Mouse (Mus musculus): ENCODE data around the gene Man1a2. TPM values are rescaled to one million over a fixed set of nuclear protein-coding genes. Genes with fewer than 3 reads are reported as not detected.
A peak's percentile ranks its signal among the peaks of the same experiment; 100 is the strongest.

Man1a2 gene
- total RNA-seq, 2 experiments from 2014 or later, result 49.2 to 62.5 TPM

DNA sequence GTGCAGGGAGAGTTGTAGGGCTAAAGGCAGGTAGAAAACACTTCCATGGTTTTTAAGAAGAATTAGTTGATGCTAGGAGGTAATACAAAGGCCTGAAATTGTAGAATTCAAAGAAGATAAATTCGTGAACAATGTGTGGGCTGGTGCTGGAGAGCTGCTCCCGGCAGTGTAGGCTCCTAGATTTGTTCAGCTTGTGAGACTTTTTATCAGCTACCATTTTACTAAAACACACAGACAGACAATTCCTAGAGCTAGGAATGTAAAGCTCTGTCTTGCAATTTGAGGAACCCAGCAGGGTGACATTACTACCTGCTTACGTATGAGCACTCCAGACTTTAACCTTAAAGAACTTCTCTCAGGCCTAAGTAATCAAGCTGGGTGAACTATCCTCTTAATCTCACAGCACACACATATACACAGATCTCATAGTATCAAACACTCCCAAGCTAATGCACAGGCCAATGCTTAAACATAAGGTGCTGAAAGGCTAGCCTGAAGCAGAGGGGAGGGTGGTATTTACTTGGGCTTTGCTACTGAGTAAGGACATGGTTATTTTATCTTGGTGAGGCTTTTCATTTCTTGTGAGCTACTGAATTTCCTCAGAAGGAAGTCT lies 112.6 kb downstream of the Man1a2 start:
- ATAC-seq (replicated peaks; ENCODE audit: low FRiP score, poor library complexity, severe bottlenecking), result no peak

DNA sequence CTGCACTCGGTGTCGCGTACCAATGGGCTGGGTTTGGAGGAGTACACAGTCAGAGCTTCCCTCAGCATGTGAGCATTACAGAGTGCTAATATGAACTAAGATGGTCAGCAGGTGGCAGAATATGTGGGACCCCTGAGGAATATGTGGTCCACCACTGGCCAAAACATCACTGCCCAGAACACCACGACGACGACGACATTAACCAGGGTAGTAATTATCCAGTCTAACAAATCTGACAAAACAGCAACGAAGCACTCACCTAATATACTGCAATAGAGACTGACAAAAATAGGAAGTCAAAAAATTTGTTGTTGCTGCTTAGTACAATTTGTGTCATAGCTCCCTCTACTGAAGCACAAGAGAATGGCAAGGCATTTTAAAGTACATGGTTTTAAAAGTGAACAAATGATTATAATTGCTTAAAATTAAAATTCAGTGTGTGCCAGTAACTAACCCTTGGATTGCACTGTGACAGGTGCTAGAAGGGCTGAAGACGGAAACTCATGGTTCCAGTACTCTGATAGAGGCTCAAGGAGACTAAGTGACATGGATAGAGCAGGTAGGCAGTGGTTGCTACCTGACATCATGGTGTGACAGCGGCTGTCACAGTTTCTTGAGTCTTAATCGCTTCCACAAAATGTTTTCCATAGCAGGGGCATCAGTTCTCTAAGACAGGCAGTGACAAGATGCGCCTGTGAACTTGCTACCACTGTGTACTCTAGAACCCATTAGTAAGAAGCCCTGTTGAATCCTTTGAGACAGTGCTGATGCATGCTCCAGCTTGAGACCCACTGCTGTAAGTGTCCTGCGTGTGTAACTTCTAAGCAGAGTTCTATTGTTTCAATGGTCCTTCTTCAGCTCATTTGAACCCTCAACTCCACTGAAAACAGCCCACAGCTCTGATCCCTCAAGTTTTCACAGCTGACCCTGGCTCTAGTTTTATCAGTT lies 116.6 kb downstream of the Man1a2 start:
- peak; percentile 60; the same call in 1 of the 2 replicates for ATAC-seq (replicated peaks; ENCODE audit: low FRiP score, poor library complexity, severe bottlenecking)

DNA sequence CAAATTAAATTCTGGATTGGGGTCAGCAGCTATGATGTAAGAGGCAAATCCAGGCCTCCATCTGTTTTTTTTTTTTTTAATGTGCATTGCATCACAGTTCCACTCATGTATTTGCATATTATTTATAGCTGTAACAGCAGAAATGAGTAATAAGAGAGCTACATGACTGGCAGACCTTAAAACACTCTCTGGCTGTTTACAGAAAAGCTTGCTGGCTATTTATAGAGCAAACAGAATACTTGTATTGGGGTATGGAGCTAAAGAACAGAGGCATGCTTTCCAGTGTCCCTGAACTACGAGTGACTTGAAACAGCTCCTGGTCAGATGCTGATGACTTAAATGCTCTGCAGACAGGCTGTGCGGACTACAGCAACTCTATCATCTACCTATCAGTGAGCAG lies 121.7 kb downstream of the Man1a2 start:
- ATAC-seq (replicated peaks; ENCODE audit: low FRiP score, poor library complexity, severe bottlenecking), result no peak

DNA sequence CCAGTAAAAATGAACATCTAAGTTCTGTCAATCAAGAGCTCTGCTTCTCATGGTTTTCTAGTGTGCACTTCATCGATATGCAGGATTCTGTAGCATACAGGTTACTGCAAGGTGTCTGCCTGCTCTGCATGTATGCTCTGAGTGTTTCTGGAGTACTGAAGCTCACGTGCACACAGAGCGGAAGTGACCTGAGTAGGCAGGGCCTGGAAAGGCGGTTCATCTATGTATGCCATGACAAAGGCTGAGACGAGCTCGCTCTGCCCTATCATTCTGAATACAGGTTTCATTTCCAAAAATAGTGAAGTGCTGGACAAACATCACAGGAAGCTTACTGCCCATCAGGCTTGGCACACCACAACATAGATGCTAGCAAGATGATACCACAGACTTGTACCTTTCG lies 122.8 kb downstream of the Man1a2 start:
- no peak for ATAC-seq (replicated peaks; ENCODE audit: low FRiP score, poor library complexity, severe bottlenecking)

DNA sequence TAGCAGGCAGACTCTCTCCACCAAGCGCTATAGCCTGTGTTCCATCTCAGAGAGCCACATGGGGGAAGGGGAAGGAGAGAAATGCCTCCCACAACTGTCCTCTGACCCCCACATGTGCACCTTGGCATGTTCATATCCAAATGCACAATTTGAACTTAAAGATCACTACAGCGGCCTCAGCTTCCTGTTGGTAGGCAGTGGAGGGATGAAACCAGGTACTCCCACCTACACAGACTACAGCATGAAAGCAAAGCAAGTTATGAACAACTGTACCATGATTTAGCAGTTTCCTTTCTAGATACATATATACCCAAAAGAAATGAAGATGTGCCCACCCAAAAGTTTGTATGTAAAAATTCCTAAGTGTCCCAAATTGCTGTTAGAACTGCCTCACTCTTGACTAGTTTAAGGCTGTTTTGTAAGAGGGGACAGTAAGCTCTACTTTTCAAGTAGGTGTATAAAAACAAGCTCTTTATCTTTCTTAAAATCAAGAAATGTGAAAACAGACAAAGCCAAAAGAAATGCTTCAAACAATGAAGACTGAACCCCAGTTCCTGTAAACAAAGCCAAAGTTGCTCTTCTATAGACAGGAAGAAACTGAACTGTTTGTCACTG lies 123.6 kb downstream of the Man1a2 start:
- ATAC-seq (replicated peaks; ENCODE audit: low FRiP score, poor library complexity, severe bottlenecking), result no peak

DNA sequence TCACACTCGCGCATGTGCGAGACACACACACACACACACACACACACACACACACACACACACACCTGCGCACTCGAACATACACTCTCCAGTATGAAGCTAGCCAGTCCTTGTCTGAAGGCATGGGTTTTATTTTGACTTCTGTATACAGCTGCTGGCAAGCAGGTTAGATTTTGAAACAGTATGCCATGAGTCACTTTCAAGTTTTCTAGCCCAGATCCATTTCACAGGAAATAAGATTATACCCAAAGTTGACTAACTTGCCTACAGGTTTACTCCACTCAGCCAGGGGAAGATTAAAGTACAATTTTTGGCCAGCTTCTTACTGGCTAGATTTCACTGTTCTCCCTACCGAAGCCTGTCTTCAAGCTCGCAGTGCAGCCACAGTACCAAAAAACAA lies 125.9 kb downstream of the Man1a2 start:
- no peak for ATAC-seq (replicated peaks; ENCODE audit: low FRiP score, poor library complexity, severe bottlenecking)

DNA sequence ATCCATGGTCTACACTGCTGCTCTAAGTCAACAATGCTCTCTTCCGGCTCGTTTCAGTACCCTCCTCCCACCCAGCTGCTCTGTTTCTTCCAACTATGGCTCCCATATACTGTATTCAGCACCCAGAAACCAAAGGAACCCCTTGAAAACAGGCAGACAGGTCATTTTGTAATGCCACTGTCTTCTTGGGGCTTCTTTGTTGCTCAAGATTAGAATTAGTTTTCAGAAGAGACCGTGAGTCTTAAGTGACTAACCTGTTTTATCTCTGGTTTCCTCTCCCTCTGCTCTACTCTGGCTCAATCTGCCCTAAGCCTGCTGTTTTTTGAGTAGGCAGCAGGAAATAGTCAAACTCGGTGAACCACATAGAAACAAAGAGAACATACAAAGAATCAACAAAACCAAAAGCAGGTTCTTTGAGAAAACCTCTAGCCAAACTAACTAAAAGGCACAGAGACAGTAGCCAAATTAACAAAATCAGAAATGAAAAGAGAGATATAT lies 127.0 kb downstream of the Man1a2 start:
- no peak for ATAC-seq (replicated peaks; ENCODE audit: low FRiP score, poor library complexity, severe bottlenecking)

DNA sequence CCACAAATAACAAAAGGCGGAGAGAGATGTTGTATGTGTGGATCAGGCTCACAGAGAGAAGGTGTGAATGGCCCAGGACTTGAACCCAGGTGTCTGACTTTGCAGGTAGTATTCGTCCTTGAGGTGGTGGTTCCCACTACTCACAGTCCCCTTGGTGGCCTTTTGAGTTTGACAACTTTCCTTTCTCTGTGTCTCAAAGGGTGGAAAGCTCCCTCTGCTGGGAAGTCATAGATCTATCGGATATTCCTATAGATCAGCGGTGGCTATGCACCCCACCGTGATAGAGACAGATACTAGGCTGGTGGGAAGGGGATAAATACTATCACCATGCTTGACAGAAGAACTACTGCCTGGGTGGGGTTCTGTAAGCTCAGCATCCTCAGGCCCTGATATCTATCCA lies 130.5 kb downstream of the Man1a2 start:
- 0 out of 2 replicates have a peak, but pooled peaks have one; percentile 13 for ATAC-seq (replicated peaks; ENCODE audit: low FRiP score, poor library complexity, severe bottlenecking)

DNA sequence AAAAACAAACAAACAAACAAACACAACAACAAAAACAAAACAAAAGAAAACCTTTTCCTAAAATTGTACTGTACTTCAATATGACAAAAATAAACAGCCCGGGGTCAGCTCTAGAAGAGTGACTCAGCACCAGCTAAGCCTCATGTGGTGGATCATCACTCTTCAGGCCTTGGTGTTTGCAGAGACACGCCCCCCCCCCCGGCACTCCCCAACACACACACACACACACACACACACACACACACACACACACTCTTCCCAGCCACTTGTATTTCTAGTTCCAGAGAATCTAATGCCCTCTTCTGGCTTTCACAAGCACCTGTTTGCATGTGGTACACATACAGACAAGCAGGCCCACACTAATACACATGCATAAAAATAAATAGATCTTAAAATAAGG lies 133.1 kb downstream of the Man1a2 start:
- ATAC-seq (replicated peaks; ENCODE audit: low FRiP score, poor library complexity, severe bottlenecking), result no peak

DNA sequence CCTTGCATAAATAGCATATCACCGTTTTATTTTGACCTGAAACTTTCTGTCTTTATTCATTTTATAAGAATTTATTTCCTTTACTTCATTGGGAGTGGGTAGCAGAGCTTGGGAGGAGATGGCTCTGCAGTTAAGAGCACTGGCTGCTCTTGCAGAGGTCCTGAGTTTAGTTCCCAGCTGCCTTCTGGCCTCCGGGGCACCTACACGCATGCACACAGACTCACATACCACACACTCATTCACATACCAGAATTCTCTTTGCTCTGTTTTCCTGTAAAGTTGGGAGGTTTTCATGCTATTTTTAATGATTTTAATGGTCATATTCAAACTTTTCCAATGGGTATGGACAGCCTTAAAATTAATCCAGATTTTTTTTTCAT lies 137.4 kb downstream of the Man1a2 start:
- ATAC-seq (replicated peaks; ENCODE audit: low FRiP score, poor library complexity, severe bottlenecking), result peak; percentile 27; the same call in 1 of the 2 replicates

DNA sequence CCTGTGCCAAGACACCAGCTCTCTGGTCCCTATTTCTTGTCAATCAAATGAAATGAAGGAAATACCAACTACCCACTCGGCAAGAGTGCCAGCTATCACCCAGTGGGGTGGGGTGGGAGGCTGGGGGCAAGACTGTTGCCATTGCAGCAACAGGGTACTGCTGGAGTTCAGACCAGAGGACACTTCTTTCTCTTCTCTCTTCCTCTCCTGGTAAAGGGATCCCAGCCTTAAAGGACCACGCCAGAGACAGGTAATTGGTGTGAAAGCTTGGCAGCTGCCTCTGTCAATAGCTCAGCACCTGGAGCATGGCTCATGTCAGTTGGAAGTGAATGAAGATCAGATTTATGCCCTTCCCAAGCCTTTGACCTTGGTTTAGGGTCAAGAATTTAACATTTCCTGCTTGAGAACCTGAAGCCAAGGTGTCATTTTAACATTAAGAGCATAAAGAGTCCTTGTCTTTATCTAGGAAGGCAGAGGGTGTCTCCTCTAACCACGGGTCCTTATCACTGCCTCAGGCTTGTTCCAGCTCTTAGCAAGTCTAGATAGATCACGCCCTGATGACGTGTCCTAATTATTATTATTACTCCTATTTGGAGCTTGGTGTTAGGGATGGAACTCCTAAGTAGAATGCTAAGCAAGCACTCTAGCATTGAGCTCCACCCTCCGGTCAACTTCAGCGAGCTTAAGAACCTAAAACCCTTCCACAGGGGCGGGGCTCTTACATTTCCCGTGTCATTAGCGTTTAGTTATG lies 138.0 kb downstream of the Man1a2 start:
- ATAC-seq (replicated peaks; ENCODE audit: low FRiP score, poor library complexity, severe bottlenecking), result peak; percentile 92

DNA sequence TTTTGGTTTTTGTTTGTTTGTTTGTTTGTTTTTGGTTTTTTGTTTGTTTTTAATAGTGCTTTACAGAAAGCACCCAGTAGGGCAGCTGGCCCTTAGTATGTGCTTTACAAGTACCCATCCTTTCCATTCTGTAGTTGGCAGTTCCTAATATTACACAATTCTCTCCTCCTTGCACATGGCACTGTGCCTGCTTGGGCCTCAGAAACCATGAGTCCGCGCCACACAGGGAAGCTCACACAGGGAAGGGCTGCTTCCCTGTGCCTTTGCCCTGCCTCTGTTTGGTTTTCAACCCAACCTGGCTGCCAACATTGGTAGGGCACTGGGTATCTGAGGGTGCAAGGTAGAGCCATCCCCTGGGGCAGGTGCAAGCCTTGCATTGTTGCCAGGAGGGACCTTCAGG lies 148.6 kb downstream of the Man1a2 start:
- no peak for ATAC-seq (replicated peaks; ENCODE audit: low FRiP score, poor library complexity, severe bottlenecking)

DNA sequence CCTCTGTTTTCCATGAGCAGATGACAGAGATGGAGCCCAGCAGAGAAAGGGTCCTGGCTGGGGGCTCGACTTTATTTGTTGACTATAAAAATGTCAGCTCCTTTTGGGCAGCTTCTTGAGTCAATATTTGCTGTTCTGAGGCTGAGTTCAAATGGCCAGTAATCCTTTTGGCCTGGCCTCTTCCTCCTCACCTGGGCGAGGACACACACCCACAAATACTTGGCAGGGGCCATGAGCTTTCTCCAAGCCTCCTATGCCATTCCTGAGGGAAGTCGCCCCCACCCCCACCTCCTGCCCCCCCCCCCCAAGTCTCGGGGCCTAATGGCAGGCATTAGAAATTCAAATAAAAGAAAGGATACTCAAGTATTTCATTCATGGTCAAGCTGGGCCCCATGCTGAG lies 149.4 kb downstream of the Man1a2 start:
- ATAC-seq (replicated peaks; ENCODE audit: low FRiP score, poor library complexity, severe bottlenecking), result no peak

DNA sequence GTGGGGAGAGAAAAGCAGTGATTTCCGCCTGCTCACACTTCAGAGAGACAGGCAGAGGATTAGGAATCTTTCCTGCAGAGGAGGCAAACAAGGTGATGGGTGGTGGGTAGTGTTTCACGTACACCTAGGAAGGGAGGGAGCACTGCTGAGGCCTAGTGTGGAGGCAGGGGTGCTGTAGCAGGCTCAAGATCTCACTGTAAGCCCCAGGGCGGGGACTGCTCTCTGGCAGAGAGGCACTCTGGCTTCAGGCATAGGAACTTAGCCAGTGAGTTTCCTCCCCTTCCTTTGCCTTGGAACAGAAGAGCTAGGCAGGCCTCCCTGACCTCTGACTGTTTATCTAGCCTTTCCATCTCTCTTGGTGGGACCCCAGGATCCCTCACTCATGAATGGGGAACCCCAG lies 150.0 kb downstream of the Man1a2 start:
- ATAC-seq (replicated peaks; ENCODE audit: low FRiP score, poor library complexity, severe bottlenecking), result no peak

DNA sequence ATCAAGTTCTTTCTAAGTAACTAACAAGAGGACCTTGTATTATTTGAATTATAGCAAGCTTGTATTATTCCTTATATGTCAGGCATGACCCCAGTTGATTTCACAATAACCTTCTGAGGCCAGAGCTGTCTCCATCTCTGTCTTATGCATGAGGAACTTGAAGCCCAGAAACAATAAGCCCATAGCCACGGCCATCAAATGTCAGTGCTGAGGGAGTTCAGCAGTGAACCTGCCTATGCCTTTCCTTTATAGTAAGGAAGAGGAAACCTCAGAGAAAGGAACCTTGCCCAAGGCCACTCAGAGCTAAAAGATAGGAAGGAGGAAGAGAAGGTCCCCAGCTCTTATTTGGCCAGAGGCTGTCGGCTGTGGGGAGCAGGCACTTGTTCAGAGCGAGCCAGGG lies 150.9 kb downstream of the Man1a2 start:
- no peak for ATAC-seq (replicated peaks; ENCODE audit: low FRiP score, poor library complexity, severe bottlenecking)

DNA sequence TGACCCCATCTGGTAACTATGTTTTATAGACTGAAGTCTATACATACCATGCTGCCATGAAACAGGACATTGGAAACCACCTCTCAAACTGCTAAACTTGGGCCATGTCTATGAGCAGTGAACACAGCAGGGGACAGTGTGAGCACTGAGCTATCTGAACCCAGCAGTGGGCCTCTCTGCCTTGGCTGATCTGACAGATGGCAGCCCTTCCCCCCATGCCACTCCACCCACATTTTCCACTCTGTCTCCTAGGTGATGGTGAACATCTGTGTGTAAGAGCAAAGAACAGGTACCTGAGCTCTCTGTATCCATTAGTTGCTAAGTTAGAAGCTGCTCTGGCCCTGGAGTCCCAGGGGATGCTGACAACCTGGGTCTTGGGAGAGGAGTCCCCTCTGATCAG lies 151.9 kb downstream of the Man1a2 start:
- ATAC-seq (replicated peaks; ENCODE audit: low FRiP score, poor library complexity, severe bottlenecking), result 0 out of 2 replicates have a peak, but pooled peaks have one; percentile 48

DNA sequence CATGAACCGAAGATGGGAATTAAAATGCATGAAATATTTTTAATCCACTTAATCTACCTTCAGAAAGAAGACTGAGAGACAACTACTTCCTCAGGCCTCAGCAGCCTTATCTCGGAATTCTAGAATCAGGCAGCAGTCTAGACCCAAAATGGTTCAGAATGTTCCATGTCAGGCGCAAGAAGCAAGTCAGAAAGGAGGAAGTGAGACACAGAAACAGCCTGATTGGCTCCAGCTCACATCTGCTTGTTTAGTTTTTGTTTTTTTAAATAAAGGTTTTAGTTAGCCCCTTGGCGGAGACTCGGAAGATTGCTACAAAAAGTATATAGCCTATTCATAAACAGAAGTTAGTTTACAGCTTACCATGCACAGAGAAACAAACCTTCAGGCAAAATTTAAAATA lies 154.4 kb downstream of the Man1a2 start:
- no peak for ATAC-seq (replicated peaks; ENCODE audit: low FRiP score, poor library complexity, severe bottlenecking)

DNA sequence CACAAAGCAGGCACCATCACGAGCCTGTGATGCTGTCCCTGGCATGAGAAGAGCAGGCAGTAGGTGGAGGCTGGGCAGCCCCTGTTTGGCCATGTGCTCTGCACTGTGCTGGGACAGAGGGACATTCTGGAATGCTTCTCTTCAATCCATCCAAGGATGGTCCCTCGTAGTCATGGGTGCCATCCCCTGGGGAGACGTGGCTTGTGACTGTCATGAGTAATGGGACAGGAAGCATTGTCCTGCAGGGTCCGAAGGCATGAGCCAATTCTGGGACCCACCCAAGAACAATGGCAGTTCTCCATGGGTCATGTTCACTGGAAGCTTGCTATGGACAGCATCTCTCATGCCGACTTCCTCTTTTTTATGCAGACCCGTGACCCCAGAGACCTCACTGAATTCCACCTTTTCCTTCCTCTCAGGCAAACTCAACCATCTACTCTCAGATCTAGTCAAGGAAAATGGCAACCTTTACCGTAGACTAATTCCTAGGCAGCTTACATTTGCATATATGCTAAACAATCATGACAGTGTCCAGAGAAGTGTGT lies 155.0 kb downstream of the Man1a2 start:
- no peak for ATAC-seq (replicated peaks; ENCODE audit: low FRiP score, poor library complexity, severe bottlenecking)

DNA sequence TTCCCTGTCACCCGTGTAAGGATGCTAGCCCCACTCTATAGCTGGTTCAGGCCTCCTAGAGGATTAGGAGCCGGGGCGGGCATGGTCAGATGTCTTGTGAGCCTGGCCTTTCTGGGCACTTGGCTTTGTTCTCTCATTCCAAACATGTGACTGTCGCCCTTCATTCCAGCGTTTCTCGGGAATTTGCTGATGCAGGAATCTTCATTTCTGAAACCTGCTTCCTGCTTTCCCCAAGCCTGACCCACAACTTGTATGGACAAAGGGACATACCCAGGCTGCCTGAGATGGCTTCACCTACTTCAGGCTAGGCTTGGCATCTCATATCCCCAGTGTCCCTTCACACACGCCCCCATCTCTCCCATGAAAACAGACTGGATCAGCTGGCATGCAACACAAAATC lies 162.6 kb downstream of the Man1a2 start:
- no peak for ATAC-seq (replicated peaks; ENCODE audit: low FRiP score, poor library complexity, severe bottlenecking)

DNA sequence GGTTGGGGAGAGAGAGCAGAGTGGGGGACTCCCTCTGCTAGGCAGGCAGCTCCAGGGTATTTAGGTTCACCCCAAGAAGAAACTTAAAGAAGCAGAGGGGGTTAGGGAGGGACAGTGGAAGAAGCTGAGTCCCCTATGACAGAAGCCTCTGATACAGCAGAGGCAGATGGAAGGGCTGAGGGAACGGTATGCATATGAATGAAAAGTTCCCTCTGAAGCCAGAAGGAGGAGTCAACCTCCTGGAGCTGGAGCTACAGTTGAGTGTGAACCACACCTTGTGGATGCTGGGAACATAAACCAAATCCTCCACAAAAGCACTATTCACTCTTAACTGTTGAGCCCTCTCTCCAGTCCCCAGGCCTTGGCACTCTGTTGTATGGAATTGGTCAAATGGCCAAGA lies 163.7 kb downstream of the Man1a2 start:
- ATAC-seq (replicated peaks; ENCODE audit: low FRiP score, poor library complexity, severe bottlenecking), result no peak
